Mouse (Mus musculus) MEL-GATA-1-ER (cell line): ENCODE data around the gene Gm28845.

Experiments used
- DNase-seq: peaks from one replicate; pipeline ENCODE4 v3.0.0-alpha.2; 2012; ENCODE audit warnings: low read depth; ENCODE audit errors: extremely low read depth

The Gm28845 gene

DNA sequence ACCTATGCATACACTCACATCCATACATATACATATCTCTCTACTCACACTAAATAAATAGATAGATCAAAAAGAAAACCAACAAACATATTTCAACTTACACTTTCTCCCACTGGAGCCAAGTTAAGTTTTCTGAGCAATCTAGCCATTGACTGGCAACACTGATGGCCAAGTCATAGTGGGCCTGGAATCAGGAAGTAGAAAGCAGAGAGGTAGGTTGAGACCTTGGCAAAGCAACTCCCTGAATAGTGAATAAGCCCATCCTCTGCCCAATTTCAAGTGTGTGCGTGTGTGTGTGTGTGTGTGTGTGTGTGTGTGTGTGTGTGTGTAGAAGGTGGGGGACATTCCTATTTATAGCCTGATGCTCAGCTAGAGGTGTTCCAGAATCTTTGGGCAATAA is at the start of gene Gm28845:
Gm28845 (minus strand) TSS at position 121 of the 400 bp plus-strand sequence.
- DNase-seq: no peak

DNA sequence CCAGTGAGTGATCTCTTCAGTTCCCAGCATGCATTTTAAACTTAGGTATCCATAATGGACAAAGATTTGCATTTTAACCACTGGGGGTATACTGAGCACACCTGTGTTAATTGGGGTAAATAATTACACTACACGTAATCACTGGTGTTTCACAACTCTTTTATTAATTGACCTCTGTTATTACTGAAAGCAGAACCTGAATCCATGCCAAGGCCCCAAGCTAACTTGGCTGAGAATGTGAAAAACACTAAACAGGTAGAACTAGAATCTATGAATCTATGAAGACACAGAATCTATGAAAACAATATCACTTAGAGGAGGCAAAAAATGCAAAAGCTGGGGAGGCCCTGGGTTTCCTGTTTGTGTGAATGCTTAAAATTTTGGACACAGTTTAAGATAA is 48.1 kb upstream of the Gm28845 start:
- DNase-seq: no peak

DNA sequence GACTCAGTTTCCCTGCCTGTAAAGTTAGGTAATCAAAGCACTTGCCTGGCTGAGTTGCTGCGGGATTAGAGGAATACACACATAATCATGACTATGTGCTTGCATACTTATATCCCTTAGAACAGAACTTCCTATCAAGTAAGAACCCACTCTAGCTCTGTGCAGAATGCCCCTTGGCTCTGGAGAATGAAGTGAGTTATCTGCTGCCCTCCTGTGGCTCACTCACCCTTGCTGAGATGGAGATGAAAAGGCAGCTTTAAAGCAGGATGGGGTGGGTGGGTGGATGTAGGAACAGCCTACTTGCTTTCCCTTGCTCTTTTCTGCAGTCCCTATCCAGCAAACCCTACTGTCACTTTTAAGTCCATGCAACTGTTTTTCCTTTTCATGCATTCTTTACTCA is 42.9 kb upstream of the Gm28845 start:
- DNase-seq: no peak

DNA sequence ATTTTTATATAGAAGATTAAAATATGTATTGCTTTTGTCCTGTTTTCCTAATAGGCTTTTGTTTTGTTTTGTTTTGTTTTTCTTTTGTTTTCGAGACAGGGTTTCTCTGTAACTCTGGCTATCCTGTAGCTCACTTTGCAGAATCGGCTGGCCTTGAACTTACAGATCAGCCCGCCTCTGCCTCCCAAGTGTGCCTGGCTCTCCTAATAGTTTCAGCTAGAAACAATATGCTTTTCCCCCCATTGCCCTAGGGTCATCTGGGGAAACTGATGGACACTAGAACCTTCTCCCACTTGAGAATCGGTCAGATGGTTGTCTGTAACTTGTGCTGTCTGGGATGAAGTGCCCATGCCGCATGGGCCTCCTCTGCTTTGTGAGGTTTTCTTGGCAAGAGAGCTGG is 36.8 kb upstream of the Gm28845 start:
- DNase-seq: no peak

DNA sequence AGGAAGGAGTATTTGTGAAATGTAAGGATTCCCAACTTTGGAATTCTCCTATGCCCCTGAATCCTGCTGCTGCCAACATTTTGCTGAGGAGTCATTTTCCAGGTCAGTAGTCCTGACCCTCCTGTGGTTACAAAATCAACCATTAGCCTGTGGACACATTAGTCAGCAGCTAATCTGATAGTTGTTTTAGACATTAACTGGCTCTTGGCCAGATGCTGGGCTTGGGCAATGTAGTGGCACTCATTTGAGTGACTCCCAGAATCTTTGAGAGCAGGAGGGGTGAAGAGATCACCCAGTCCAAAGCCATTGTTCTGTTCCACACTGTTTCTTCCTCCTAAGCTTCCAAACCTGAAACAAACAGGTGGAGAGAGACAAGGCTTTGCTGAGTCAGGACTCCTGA is 35.5 kb upstream of the Gm28845 start:
- no peak for DNase-seq

DNA sequence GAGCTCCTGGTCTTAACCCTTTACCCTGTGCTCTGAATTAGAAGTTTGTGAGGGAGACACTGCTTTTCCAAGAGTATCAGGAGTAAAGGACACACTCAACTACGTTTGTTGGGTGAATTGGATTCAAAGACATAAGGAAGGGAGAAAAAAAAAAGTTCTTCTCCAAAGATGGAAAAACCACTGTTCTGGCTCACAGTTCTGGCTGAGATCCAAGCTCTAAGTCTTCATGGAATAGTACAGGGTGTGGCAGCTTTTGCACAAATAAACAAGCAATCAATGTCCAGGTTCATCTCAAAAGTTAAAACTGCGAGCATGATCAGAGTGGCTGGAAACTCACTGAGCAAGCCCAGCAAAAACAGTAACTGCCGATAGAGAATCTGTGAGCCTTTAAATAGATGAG is 28.6 kb upstream of the Gm28845 start:
- DNase-seq: no peak

DNA sequence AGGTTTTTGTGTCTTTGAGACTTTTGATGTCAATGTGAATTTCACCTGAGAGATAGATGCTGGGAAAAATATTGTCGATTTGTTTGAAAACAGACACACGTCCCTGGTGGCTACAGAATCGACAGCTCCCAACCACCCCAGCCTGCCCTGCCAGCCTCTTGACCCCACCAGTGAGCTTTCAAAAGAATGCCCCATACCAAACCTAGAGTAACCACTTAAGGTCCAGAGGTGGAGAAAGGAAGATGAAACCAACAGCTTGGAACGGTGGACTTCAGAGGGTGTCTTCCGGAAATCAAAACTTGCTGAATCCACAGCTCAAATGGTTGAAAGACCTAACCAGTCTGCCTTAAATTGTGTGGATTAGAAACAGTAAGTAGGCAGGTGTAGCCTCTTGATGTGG is 28.0 kb upstream of the Gm28845 start:
- DNase-seq: no peak

DNA sequence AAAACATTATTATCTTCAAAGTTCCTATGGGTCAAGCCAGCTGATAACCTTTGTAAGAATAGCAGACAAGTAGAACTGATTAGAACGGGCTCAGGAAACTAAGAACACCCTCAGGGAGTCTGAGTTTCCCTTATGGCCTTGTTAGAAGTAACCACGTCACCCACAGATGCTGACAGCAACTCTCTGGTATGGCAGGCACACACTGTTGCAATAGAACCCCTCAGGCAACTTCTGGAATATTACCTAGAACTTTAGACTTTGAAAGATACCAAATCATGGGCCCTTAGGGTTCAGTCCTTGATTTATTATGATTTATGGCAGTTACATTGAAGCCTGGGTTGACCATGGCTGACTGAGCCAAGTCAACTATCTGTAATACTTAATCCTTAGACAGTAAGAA is 27.2 kb upstream of the Gm28845 start:
- no peak for DNase-seq

DNA sequence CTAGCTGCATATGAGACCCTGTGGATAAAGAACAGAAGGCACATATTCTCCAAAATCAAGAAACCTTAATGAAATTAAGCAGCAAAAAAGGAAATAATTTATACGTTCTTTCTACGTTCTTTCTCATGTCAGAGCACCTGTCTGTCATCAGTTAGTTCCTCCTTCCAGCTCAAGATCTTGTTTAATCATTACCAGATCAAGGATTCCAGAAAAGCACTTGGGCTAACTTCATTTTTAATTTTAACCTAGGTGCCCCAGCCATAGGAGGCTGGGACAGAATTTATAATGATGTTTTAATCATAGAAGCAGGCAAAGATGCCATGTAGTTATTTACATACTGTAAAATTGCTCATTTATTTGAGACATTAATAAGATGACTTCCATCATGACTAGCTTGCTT is 25.4 kb upstream of the Gm28845 start:
- no peak for DNase-seq

DNA sequence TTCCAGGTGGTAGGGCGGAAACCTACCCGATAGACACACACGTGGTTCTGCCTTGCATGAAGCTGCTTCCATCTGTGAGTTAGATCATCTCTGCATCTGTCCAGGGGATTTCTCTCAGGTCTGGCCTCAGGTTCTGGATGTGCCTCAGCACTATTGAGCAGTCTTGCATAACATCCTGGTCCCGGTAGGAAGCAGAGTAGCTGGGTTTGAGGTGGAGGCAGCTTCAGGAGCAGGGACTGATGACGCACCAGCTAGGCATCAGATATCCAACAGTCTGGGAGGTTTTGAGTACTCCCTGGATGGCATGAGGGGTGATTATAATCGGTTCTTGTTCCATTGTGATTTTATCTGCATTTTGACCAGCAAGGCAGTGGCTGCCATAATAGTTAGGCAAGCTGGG is 18.2 kb upstream of the Gm28845 start:
- DNase-seq: no peak

DNA sequence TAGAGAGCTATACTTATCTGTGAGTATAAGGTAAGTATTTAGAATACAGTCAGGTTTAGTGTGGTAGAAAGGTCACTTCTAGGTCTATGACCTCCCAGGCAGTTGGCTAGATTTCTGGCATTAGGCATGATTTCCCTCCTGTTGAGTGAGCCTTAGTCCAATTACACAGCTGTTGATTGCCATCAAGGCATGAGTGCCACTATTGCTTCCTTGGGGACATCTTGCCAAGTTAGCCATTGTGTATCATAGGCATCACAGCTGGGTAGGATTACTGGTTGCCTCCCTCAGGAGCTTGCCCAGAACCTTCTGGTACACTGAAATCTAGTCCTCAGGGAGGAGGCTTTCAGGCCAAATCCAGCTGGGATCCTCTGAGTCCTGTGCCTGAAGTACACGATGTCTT is 13.5 kb upstream of the Gm28845 start:
- DNase-seq: no peak

DNA sequence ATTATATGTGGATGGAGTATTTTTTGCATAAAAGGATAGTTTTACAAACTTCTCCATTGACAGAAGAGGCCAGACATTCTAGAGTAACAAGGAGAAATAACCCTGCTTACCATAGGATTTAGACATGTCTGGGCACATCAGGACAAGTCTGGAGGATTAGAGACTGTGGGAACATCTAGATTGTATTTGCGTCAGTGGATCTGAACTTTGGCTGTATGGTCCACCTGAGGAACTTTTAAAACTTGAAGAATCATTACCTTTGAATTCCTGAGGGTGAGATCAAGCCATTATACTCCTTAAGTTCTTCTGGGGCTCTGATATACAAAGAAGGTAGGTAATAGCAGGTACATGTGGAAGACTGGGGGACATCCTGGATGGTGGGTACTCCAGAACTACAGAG is 12.3 kb upstream of the Gm28845 start:
- no peak for DNase-seq

DNA sequence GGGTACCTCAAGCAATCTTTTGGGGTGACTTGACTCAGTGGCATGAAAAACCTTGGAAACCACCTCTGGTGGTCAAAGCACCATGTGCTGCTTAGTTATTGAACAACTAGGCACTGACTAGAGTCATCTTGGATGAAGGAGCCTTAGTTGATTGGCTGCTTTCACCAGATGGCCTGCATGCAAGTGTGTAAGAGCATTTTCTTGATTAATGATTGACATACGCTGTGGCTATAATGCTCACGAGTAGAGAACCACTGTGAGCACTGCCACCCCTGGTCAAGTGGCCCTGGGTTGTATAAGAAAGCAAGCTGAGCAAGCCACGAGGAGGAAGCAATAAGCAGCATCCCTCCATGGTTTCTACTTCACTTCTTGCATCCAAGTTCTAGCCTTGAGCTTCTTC is 10.9 kb upstream of the Gm28845 start:
- no peak for DNase-seq

DNA sequence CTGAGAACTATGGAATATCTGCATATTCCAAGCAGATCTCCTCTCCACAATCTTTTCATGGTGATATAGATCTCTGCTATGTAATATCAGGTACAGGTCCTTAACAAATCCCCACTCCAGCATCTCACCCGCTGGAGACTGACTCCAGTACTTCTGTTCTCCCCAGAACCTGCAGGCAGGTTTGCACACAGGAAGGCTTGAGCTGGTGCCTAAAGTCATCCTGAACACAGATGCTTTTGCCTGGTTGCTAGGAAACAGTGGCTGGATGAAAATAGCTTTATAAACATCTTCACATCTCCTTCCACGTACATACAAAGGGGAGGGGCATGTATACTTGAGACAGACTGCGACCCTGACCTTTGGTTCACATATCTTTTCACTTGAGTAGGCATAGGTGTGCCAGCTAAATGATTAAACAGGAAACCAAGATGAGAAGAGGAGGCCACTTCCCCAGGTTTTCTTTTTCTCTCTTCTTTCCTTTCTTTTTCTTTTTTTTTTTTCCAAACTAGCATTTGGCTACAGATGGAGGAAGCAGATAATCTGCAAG is 10.3 kb upstream of the Gm28845 start:
- DNase-seq: no peak

DNA sequence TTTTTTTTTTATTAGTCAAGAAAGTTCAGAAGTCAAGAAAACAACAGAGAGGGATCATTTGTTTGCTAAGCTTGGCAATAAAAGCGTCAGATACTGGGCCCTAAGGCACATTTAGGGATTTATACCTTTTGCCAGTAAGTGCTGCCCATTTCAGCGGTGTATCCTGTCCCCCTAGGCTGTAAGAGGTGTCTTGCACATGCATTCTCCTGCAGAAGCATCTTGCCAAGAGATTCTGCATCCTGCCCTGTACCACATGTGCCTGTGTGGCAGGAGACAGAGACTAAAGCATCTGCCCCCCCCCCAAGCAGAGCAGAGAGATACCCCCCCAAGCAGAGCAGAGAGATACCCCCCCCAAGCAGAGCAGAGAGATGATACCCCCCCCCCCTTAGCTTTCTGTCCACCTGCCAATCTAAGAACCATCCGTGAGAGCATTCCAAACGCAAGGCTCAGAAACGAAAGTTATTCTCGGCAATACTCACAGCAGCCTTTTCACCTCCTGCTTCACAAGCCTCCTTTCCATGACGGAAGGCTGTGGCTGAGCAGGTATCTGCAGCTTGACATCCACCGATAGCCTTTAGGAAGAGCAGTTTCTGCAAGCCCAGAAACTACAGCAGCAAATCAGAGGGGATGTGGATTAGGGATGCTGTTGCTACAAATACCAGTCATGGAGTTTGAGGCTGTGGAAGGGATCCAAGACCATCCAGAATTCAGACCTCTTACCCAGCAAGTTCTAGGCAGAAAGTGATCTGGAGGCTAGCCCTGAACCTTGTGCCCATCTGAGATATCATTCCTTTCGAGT is 3.4 kb upstream of the Gm28845 start, which contains the start of gene D630023F18Rik:
D630023F18Rik (minus strand) TSS at position 641 of the 799 bp plus-strand sequence.
- DNase-seq: no peak

DNA sequence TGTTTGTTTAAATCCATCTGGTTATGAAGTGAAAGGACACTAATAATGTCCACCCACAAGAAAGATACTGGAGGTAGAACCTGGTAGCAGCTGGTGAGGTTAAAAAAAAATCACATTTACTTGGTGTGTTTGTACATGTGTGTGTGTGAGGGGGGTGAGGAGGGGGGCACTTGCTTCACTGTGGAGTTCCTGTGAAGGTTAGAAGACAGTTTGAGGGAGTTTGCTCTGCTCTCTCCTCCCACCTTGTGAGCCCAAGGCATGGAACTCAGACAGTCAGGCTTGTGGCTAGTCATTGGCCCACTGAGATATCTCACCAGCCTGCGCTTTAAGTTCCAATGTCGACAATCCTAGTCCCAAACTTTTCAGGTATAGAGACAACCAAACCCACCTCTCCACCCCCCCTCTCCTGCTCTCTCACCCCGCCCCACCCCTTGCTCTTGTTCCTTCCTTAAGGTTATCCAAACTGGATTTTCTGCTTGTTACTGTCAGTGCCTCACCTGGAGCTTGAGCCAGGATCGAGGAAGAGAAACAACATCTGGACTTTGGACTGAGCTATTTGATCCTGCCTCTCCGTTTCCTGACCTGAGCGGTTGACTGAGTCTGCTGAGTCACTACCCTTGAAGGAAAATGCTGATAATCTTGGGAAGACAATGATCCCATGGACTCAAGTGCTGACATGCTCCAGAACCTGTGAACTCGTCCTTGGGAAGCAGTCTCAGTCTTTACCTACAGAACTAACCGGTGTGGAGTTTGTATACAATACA is 1.0 kb downstream of the Gm28845 start:
- no peak for DNase-seq

DNA sequence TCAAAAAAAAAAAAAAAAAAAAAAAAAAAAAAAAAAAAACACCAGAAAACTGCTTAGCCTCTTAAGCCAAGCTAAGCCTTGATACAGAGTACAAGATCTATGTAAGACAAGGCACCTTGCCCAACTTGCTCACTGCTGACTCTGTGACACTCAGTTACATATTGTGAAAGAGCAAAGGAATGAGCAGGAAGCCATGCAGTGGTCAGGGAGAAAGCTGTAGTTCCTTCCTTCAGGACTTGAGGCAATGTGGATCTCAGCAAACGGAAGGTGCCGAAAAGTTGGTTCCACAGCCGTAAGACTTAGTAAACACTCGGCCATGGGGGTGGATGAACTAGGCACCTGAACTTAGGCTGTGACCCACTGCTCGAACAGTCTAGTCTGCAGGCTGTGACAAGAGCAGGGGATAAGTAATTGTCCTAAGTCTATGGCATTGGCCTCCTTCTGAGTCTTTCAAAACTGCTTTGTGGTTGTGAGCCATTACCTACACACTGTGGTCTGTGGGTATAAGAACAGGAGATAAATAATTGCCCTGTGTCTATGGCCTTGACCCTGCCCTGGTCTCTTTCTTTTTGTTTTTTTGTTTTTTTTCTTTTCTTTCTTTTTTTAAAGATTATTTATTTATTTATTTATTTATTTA is 5.7 kb downstream of the Gm28845 start:
- no peak for DNase-seq

DNA sequence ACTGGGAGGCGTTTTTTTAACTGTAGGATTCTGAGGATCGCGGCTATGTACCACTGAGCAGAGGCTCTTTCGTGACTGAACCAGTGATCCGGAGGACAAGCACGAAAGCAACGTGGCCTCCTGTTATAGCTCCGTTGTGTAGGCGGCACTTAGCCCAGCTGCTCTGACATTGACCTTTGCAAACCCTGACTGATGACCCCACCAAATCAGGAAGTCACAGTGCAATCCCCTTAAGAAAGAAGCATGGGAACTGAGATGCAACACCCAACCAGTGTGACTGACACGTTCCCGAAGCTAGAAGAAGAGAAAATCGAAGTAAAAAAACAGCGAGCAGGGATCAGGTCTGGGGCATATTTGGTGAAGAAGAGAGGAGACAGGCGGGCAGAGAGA is 6.6 kb downstream of the Gm28845 start:
- no peak for DNase-seq

DNA sequence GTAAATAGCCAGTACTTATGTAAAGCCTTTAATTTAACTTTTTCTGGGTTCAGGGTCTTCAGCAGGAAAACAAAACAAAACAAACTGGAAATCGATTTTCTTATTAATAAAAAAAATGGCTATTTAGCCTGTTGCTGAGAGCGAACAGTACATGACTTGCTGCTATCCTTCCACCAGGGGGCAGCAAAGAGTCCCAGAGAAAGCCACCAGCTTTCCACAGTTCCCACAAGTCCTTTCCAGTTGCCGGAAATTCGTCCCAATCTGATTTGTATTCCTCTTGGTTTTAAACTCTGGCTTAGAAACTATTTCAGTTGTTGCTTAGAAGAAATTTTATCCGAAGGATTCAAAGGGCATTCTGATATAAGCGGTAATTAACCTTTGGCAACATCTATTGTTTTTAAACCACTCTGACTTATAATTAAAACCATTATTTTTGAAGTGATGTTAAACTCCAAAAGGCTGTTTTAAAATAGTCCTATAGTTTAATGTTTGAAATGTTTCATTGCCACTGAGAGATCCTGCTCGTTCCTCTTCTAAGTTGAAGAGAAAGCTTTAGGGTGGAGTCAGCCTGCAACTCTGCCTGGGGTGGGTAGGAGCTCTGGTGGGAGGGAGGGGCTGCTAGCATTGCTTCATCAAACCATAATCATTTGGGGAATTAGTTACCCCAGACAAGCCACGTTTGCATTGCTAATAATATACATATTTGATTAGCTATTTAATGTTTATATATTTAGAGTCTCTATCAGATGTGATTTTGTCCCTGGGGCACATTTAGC is 7.1 kb downstream of the Gm28845 start:
- peak; percentile 40 for DNase-seq

DNA sequence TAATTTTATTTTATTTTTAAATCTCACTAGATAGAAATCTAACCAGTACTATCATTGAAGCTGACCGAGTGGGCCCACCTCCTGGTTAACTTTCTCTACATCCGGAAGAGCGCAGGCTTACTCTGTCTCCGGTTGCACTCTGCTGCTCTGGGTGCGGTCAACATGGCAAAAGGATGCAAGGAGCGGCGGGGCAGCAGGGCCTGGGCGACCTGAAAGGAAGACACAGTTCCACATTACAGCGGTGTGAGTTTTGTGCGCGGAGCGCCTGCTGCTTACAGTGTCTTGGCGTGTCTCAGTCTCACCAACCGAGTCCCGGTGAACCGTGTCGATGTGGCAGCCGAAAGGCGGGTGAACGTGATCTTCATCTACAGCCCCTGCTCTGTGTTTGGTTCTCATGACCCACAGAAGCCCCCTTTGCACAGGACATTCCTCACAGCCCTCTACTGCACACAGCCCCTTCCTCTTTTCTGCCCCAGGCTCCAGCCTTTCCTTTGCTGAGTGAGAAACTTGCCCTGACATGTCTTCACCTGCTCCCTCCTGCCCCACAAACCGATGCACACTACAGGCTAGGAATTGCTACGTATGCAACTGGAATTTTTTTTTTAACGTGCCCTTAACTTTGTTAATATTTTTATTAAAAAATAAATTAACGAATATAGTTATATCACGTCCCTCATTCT is 9.5 kb downstream of the Gm28845 start:
- DNase-seq: peak; percentile 26

DNA sequence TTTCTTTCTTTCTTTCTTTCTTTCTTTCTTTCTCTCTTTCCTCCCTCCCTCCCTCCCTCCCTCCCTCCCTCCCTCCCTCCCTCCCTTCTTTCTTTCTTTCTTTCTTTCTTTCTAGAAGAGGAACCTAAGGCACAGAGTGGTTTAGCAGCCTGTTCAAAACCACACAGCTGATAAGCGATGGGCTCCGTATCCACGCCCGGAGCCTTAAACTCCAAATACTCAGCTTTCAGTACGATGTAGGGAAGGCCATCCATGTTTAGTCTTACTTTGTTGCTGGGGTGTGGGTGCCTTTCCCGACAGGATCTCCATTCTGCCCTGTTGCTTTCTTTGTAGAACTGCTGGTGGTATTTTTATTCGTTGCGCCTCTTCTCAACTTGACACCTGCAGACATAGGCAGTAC is 10.2 kb downstream of the Gm28845 start:
- DNase-seq: peak; percentile 56
